Mouse (Mus musculus) thymus, postnatal 4 days (tissue): Measurements from ENCODE around the gene Stk32c.
A peak's percentile ranks its signal among the peaks of the same experiment; 100 is the strongest.

ENCODE experiments used
- DNase-seq: peaks from one replicate; pipeline ENCODE4 v3.0.0; 2021

Stk32c gene

GRCm38 (mm10) chr7:139212754-139213745 lies at the start of gene Stk32c, which contains the start of gene Lrrc27:
Stk32c (minus strand) TSS chr7:139213307.
Lrrc27 (plus strand) TSS chr7:139212988.
- DNase-seq: peak; percentile 98

DNA sequence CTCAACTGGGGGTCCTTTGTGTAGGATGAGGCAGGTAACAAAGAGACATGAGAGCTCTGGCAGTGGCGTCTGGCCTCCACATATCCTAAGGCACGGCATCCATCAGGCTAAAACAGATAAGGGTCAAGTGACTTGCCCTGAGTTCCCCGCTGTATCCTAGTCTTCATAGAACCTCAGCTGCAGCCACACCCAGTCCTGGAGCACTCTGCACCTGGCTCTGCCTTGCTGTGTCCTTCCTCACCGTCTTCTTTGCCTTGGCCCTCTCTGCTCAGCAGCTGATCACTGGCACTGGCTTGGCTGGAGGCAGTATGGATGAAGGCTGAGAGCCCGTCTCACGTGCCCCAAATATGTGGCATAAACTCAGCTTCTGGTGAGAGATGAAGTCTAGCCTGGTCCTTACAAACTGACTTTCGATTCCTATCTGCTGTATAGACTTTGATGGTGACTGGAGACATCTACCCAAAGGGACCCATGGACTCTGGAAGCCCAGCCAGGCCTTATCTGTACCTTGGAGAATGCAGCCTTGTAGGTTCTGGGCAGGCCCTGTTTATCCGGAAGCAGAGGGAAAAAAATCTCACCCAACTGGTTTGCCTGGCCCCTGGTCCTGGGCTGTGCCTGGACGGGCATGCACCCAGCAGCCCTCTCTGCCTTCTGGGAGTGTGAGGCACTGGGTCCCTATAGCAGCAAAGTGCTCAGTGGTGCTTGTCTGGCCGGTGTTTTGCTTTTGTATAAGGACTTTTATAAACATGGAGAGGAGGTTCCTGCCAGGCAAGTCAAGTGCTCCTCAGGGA lies 44.8 kb upstream of the Stk32c start:
- DNase-seq: no peak

- no peak for DNase-seq
Observed at GRCm38 (mm10) chr7:139254626-139255025, 41.5 kb upstream of the Stk32c start.

DNA sequence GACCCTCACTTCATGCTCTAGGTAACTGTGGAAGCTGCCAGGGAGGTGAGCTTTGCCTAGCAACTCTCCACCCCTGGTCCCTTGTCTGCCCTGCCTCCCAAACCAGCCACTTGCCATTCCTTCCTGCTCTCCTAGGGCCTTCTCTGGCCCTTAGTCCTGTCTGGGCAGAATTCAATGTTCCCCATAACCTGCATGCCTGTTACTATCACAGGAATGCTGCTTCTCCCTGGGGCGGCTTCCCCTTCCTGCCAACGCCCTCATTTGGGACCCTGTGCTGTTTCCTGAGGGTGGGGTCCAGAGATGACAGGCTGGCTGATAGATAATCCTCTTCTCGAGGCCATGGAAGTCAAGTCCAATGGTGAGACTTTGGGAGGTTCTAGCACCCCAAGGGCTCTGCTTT lies 40.4 kb upstream of the Stk32c start:
- no peak for DNase-seq

GRCm38 (mm10) chr7:139252986-139253385 lies 39.9 kb upstream of the Stk32c start:
- no peak for DNase-seq

- DNase-seq: no peak
Observed at GRCm38 (mm10) chr7:139252566-139252965, 39.5 kb upstream of the Stk32c start.

DNA sequence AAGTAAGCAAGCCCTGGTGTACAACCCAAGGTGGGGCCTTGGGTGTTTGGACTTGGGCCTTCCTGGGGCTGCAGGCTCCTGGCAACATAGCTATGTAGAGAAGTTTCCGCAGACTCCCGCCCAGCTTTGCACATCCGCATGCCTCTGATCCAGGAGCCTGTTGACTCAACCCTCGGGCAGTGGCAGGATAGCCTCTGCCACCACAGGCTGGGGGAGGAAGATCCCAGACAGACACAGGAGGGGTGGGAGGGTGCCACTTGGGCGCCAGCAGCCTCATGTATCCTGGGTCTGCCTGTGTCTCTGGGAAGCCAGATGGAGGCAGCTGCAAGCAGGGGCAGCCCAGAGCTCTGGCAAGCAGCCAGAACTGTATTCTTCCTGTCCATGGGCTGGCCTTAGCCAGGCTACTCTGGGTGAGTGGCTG lies 38.8 kb upstream of the Stk32c start:
- DNase-seq: no peak

DNA sequence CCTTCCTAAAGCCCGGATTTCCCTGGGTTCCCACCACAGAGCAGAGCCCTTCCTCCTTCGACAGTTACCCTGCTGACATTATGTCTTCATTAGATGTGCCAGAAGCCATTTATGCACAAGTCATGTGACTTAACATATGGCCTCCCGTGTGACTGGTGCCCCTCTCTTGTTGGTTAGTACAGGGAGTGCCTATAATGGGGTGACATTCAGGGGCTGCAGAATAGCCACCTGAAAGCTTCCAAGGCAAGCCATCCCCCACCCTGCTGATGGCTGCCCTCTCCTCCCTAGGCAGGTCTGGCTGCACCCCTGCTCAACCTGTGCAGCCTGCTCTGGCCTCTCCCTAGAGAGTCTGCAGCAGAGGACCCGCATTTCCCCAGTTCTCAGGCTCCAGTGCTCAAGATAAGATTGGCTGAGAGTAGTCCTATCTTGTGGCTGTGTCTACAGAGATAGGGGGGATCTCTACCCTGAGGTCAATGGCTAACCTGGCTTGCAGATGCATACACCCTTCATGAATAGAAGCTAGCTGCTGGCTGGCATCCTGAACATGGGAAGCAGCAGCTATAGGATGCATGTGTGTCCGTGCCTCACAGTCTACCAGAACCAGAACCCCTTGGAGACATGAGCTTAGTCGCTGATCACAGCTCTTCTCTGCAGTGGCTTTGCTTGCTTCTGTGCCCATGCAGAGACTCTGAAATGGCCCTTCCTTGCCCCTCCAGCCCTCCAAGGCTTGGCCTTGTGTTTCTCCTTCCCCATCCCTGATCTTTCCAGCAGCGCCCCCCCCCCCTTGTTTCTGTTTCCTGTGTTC lies 36.5 kb upstream of the Stk32c start:
- DNase-seq: no peak

- DNase-seq: peak; percentile 36
Observed at GRCm38 (mm10) chr7:139248615-139249405, 35.7 kb upstream of the Stk32c start.

DNA sequence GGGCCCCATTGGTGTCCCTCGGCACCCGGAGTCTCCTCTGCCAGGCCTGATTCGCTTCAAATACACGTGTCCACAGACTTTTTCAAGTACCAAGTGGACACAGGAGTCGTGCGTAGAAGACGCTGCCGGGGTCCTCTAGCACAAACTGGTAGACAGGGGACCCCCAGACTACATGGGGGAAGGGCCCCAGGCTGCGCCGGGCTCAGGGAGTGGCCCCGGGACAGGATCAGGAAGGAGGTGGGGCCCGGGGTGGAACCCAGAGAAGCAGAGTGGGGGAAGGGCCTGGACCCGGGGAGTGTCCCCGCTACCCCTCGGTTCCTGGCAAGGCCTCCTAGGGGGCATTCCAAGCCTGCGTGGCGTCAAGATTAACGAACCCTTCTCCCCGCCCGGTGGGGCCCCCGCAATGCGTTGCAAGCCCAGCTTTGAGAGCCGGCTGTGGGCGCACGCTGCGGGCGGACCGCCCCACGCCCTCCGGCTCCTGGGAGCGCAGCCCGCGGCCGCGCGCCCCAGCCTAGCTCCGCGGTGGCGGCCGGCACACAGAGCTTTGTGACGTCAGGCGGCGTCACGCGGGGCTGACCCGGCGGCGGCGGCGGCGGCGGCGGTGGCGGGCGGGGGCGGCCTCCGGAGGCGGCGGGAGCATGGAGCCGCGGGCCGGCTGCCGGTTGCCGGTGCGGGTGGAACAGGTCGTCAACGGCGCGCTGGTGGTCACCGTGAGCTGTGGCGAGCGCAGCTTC lies 34.9 kb upstream of the Stk32c start, which contains the start of gene Pwwp2b:
Pwwp2b (plus strand) TSS at position 602 of the 734 bp plus-strand sequence.
- DNase-seq: peak; percentile 84

DNA sequence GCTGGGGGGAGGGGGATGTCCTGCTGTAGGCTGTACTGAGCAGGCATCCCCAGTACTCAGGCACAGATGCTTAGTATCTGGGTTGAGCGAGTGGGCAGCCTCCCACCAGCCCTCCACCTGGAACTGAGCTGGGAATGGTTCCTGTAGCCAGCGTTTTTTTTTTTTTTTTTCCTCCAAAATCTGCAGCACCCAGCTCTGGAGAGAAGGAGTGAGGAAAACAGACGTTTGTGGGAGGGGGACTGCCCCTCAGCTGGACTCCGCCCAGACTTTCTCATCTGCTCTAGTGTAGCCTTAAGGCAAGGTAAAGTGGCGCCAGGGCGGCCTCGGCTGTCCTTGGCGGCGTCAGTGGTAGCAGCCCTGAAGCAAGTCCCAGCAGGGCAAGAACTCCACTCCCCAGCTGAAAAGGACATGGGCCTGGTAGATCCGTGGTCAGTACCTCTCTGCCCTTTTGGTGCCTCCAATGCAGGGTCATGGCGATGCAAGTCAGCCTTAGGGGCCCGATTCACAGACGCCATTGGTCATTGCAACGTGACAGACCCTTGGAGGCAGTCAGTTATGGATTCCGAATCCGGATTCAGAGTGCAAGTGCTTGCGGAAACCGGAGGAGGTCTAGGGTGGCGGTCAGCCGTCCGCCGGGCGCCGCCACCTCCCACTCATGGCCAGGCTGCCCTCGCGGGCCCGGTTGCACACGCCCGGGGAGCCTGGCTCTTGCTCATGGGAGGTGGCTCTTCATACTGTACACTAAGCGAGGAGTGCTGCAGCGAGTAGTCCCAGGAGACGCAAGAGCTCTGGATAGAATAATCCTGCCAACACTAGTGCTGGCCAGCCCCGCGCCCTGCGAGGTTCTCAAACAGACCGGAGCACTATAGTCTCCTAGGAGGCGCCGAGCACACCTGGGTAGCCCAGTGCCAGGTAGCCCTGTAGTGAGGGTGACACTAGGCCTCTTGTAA lies 34.1 kb upstream of the Stk32c start:
- no peak for DNase-seq

GRCm38 (mm10) chr7:139246086-139246485 lies 33.0 kb upstream of the Stk32c start:
- no peak for DNase-seq

DNA sequence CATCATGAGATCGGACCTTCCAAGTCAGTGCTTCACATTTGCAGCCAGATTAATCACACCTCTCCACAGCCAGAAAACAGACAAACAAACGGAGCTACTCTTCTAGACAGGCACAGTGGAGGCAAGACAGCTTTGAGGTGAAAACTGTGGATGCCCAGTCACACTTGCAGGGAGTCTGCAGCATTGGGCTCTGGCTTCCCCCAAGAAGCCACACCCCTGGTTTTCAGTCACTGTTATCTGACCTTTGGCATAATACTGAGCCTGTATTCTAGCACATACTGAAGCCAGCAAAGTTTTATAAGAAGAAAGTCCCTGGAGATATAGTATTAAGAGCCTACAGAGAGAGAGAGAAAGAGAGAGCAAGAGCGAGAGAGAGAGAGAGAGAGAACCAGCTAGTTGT lies 26.3 kb upstream of the Stk32c start:
- DNase-seq: no peak

- peak; percentile 61 for DNase-seq
Observed at GRCm38 (mm10) chr7:139235651-139236358, 22.7 kb upstream of the Stk32c start.

DNA sequence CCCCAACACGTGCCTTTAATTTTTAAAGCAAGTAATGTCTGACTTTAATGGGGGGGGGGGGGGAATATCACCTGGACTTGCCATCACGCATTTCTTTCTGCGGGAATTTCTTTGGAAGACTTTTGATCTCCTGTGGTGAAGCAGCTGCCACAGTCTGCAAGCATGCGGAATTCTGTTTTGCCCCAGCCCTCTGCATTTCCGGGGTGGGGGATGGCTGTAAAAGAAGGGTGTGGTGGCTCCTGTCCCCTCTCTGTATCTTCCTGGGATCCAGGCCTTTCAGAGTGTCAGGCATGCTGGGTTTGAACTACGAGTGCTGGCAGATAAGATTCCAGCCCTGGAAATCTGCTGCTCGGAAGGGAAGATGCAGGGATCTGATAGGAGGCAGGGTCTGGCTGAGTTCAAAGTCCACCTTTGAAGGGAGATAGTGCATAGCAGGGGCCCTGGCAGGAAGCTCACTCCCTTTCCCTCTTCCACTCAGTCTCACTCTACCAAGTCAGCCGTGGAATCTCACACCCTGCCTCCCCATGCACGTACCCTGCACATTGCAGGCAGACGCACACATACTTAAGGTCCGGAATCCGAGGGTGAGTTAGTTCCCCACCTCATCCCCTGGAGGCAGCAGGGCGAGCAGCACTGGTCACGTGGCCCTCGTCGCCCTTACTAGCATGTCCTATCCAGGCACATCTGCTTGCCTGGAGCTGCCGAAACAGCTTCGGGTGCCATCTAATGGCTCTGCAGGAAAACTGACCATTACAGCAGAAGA lies 21.5 kb upstream of the Stk32c start:
- peak; percentile 49 for DNase-seq

GRCm38 (mm10) chr7:139233714-139234113 lies 20.6 kb upstream of the Stk32c start:
- DNase-seq: peak; percentile 95

DNA sequence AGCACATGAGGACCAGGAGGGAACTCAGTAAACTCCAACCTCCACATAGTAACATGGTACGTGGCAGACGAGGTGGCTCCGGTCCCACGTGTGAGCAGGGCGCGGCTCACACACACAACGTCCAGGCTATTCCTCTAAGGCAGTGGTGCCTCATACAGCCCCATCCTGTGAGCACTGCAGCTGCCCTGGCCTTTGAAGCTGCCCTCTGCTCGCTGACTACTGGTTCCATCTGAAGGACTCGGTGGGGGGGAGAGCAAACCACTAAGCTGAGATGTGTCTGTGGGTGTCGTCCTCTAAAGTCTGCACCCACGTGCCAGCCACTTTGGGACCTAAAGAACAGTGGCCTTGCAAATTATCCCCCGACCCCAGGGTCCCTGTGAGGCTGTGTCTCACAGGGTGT lies 17.1 kb upstream of the Stk32c start:
- no peak for DNase-seq

DNA sequence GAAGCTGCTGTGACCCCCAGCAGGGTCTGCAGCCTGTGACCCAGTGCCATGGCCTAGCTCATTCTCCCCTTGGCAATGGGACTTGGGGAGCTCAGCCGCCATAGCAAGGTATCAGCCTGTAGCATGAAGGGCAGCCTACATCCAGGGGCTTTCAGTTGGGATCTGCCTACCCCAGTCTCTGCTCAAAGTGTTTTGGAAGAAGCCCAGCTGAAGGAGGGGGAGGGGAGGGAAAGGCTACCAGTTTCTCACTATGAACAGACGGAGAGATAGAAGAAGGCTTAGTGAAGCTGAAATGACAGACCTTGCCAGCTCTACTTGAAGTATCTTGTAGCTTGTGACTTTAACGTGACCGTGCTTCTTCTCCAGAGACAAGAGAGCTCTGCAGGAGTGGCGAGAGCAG lies 16.7 kb upstream of the Stk32c start:
- no peak for DNase-seq
